Mouse (Mus musculus): ENCODE data around the gene Gnb4.

GRCm38 (mm10) chr3:32535692-32536091 is 80.7 kb downstream of the Gnb4 start:
- TF ChIP-seq POLR2A (IDR thresholded peaks at IDR 0.05; ENCODE audit: borderline replicate concordance, control insufficient read depth, low read depth, low read length) (no peak), CTCF (IDR thresholded peaks at IDR 0.05; ENCODE audit: control insufficient read depth, insufficient read depth, low read length) (no peak)

Data from bone marrow, adult 2 months (tissue).